Mouse (Mus musculus) embryonic facial prominence, embryonic 10.5 days (tissue): Measurements from ENCODE around the gene Prss58. TPM values are rescaled to one million over a fixed set of nuclear protein-coding genes. Genes with fewer than 3 reads are reported as not detected.

Experiments used
- DNase-seq: peaks from one replicate; pipeline ENCODE4 v3.0.0-alpha.2; 2017; ENCODE audit warnings: low spot score
- H3K27ac ChIP-seq: fragments of 300-500 bp; sonication (generic); replicated peaks from 2 replicates; pipeline ENCODE4 v1.5.1; 2016; ENCODE audit warnings: mild to moderate bottlenecking
- H3K27me3 ChIP-seq: fragments of 300-500 bp; sonication (generic); replicated peaks from 2 replicates; pipeline ENCODE4 v1.6.1; 2016; ENCODE audit warnings: low read depth, mild to moderate bottlenecking; ENCODE audit not compliant: poor library complexity, severe bottlenecking
- H3K36me3 ChIP-seq: fragments of 300-500 bp; sonication (generic); replicated peaks from 2 replicates; pipeline ENCODE4 v1.6.1; 2016; ENCODE audit warnings: mild to moderate bottlenecking, moderate library complexity
- H3K4me1 ChIP-seq: fragments of 300-500 bp; sonication (generic); 2 replicates; pipeline ENCODE4 v1.6.1; 2016
- H3K4me3 ChIP-seq: fragments of 300-500 bp; sonication (generic); 2 replicates; pipeline ENCODE4 v1.5.1; 2016; ENCODE audit warnings: mild to moderate bottlenecking, moderate library complexity
- H3K9me3 ChIP-seq: fragments of 300-500 bp; sonication (generic); 2 replicates; pipeline ENCODE4 v1.6.1; 2016; ENCODE audit warnings: mild to moderate bottlenecking
- WGBS: fragments of 180-500 bp; shearing (Covaris S2); methylation state at CpG from one replicate; pipeline ENCODE4 v1.1.7; 2016; 5-methylcytosine and 5-hydroxymethylcytosine counted together
- polyA plus RNA-seq: library from polyadenylated mRNA; unstranded; fragments of >200 nt; fragmentation: Nextera tagmentation; extraction: Ambion mirVana; gene quantifications from 2 replicates; pipeline ENCODE4 v1.2.1, GENCODE M21; 2016

The Prss58 gene
- polyA plus RNA-seq, result not detected in 2 replicates

GRCm38 (mm10) chr6:40900287-40900686 lies at the start of gene Prss58:
Prss58 (minus strand) TSS chr6:40900387.
- DNase-seq, result no peak

DNA sequence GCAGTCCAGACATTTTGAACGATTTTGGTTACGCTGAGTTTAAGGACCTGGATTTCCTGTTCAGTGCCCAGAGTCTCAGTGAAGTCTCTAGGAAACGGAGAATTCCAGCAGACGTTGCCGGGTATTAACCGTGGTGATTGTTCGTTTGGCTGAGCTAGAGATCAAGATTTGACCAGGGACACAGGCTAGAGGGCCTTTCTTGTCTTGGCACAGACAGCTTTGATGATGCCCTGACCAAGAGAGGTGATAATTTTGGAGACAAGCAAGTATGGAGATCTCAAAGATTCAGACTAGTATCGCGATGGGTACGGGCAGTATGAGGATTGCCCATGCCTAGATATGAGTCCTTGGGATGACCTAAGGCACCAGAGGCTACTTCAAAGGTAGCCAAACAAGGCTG lies 40.3 kb upstream of the Prss58 start, which contains the start of gene 1700074P13Rik:
Gene 1700074P13Rik, minus strand, starts transcription at position 101 of the 400 bp plus-strand sequence.
- H3K9me3 ChIP-seq, result no peaks in the 10 kb centered on the region
- H3K4me1 ChIP-seq, result no peaks in the 10 kb centered on the region
- 91% methylated on average over 10 of the region's 10 CpGs for WGBS

More at GRCm38 (mm10) chr6:40900287-40900686, at the start of gene Prss58:
- no peaks in the 10 kb centered on the region for H3K4me1 ChIP-seq
- no peaks in the 10 kb centered on the region for H3K27me3 ChIP-seq
- no peaks in the 10 kb centered on the region for H3K9me3 ChIP-seq
- no peak within 1 kb of the TSS for H3K4me3 ChIP-seq
- H3K36me3 ChIP-seq, result no peaks in the 10 kb centered on the region
- no peak within 1 kb of the TSS for H3K27ac ChIP-seq

DNA sequence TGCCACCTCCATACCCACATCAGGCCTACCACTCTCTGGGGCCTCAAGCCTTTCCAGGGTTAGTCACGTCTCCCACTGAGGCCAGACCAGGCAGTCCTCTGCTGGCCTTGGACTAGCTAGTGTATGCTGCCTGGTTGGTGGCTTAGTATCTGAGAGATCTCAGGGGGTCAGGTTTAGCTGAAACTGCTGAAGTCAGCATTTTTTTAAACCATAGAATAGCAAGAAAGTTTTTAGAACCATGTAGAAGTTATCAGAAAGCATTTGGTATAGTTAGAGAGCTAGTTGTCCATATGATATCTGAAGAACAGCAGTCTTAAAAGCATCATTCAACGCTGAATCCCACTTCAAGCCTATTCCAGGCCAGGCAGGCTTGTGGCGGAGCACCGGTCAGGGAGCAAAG lies 19.8 kb upstream of the Prss58 start:
- Histone ChIP-seq H3K4me1 (no peaks in the 10 kb centered on the region), H3K36me3 (no peaks in the 10 kb centered on the region), H3K27ac (no peak overlapping the region), H3K9me3 (no peaks in the 10 kb centered on the region), H3K4me3 (no peak overlapping the region), H3K27me3 (no peaks in the 10 kb centered on the region)
- 85% methylated on average over 4 of the region's 4 CpGs for WGBS
- DNase-seq, result no peak

More for the DNA sequence above, 40.3 kb upstream of the Prss58 start, which contains the start of gene 1700074P13Rik:
- no peak within 1 kb of the TSS for H3K27ac ChIP-seq
- H3K27me3 ChIP-seq, result no peaks in the 10 kb centered on the region
- H3K36me3 ChIP-seq, result no peaks in the 10 kb centered on the region
- no peak within 1 kb of the TSS for H3K4me3 ChIP-seq
- no peak for DNase-seq

DNA sequence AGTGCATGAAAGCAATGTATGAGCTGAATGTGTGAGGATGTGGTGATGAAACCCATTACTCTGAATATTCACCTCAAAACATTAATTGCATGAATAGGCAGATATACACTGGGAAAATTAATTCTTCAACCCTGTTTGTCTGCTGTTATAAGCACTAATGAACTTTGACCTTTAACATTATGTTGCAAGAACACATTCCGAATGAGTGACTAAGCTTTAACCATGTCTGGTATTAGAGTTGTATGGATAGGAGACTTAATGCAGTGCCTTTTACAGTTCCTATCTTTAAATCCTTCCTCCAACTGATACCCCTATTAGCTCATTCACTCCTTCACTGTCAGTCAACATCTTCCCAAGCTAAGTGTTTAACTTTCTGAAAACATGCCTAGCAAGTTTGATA lies 5.5 kb downstream of the Prss58 start:
- Histone ChIP-seq H3K4me3 (no peak overlapping the region), H3K36me3 (no peaks in the 10 kb centered on the region), H3K27me3 (no peaks in the 10 kb centered on the region), H3K9me3 (no peaks in the 10 kb centered on the region), H3K4me1 (no peaks in the 10 kb centered on the region), H3K27ac (no peak overlapping the region)
- 80% methylated on average over 1 of the region's 1 CpGs for WGBS
- no peak for DNase-seq

DNA sequence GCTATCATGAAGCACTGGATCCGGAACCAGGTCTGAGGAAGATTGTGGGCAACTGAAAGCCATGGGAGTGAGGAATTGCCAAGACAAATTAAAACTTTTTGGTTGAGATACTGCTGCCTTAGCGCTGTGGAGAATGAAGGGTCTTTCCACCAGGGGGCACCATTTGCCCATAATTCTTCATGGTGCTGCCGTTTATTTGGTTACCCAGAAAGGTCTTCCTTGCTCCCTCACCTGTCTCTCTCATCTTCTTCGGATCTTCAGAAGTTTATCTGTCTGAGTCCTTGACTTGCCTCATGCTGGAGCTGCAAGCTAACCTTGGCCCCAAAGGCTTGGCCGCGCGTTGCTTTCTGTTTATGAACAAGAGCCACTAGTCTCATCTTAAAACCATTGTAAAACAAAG lies 6.6 kb downstream of the Prss58 start:
- Histone ChIP-seq H3K4me1 (no peaks in the 10 kb centered on the region), H3K36me3 (no peaks in the 10 kb centered on the region), H3K27me3 (no peaks in the 10 kb centered on the region), H3K27ac (no peak overlapping the region), H3K9me3 (no peaks in the 10 kb centered on the region), H3K4me3 (no peak overlapping the region)
- peak; percentile 25 for DNase-seq
- 43% methylated on average over 7 of the region's 7 CpGs for WGBS

DNA sequence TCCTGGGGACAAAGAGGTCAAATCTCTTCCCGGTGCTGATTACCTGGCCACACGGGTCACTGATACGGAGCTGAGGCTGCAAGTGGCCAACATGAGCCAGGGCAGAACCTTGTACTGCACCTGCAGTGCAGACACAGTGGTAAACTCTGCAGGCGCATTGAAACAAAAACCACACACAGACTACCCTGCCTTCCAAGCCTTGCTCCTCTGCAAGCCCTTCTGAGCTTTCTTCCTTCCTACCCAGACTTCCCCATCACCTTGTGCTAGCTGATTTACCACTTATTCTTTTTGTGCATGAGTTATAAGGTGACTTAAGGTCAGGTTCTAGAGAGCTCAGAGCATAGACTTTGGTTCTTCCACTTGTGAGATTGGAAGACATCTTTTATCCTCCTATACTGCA lies 8.4 kb downstream of the Prss58 start:
- no peak overlapping the region for H3K27ac ChIP-seq
- DNase-seq, result no peak
- no peak overlapping the region for H3K4me3 ChIP-seq
- no peaks in the 10 kb centered on the region for H3K9me3 ChIP-seq
- no peaks in the 10 kb centered on the region for H3K4me1 ChIP-seq
- H3K27me3 ChIP-seq, result no peaks in the 10 kb centered on the region
- 78% methylated on average over 4 of the region's 4 CpGs for WGBS
- H3K36me3 ChIP-seq, result no peaks in the 10 kb centered on the region

GRCm38 (mm10) chr6:40890973-40891372 lies 9.2 kb downstream of the Prss58 start:
- H3K27ac ChIP-seq, result no peak overlapping the region
- WGBS, result 77% methylated on average over 1 of the region's 1 CpGs

GRCm38 (mm10) chr6:40887394-40887793 lies 12.8 kb downstream of the Prss58 start, which contains the start of gene Moxd2:
Moxd2 (minus strand) TSS chr6:40887494.
- no peaks in the 10 kb centered on the region for H3K36me3 ChIP-seq
- no peak within 1 kb of the TSS for H3K27ac ChIP-seq
- H3K27me3 ChIP-seq, result no peaks in the 10 kb centered on the region
- WGBS, result 90% methylated on average over 3 of the region's 3 CpGs
- no peaks in the 10 kb centered on the region for H3K4me1 ChIP-seq
- DNase-seq, result no peak
- no peaks in the 10 kb centered on the region for H3K9me3 ChIP-seq
- no peak within 1 kb of the TSS for H3K4me3 ChIP-seq

More at GRCm38 (mm10) chr6:40890973-40891372, 9.2 kb downstream of the Prss58 start:
- Histone ChIP-seq H3K4me1 (no peaks in the 10 kb centered on the region), H3K9me3 (no peaks in the 10 kb centered on the region), H3K4me3 (no peak overlapping the region), H3K27me3 (no peaks in the 10 kb centered on the region), H3K36me3 (no peaks in the 10 kb centered on the region)
- no peak for DNase-seq

GRCm38 (mm10) chr6:40845283-40845682 lies 54.9 kb downstream of the Prss58 start:
- Histone ChIP-seq H3K9me3 (no peaks in the 10 kb centered on the region), H3K4me1 (no peaks in the 10 kb centered on the region), H3K27me3 (no peaks in the 10 kb centered on the region), H3K36me3 (no peaks in the 10 kb centered on the region), H3K27ac (no peak overlapping the region), H3K4me3 (no peak overlapping the region)
- no peak for DNase-seq

Other genes starting within 250 kb of the Prss58 start
- gene Moxd2, start 12.9 kb downstream of the Prss58 start, polyA plus RNA-seq, result not detected in 2 replicates
- not detected in 2 replicates for gene 1700074P13Rik, start 40.2 kb upstream of the Prss58 start, polyA plus RNA-seq
- not detected in 2 replicates for gene Gm4744, start 51.5 kb upstream of the Prss58 start, polyA plus RNA-seq
- not detected in 2 replicates for gene 1810009J06Rik, start 64.4 kb upstream of the Prss58 start, polyA plus RNA-seq
- not detected in 2 replicates for gene Gm2663, start 99.1 kb upstream of the Prss58 start, polyA plus RNA-seq
- not detected in 2 replicates for gene 2210010C04Rik, start 135.1 kb upstream of the Prss58 start, polyA plus RNA-seq